Mouse (Mus musculus): ENCODE measurements around the gene Brca1. TPM values are rescaled to one million over a fixed set of nuclear protein-coding genes. Genes with fewer than 3 reads are reported as not detected.
"Not testable (repeated sequence)": the region's sequence is repeated elsewhere in the genome, so short reads cannot be mapped to it uniquely, and the experiment has no call there.

Gene Brca1
- polyA plus RNA-seq, 1 experiment from 2014 or later = 6.6 TPM

DNA sequence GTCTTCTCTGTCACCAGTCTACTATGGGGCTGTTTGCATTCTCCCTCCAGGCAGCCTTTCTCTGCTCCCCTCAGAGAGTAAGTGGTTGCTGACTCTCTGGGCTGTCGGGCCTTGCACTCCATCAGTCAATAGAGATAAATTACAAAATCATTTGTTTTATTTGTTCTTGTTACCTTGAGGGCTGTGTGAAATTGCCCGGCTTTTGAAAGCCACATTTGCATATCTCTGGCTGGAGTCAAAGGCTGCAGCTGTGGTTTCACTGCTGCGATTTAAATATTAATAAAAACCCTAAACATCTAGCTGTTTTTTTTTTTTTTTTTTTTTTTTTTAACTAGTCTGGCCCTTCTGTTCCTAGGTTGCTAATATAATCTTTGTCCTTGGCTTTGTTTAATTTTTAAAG is 68.0 kb downstream of the Brca1 start:
- 48% methylated on average over 3 of the region's 3 CpGs for WGBS
- no peak overlapping the region for H3K27ac ChIP-seq
- H3K4me3 ChIP-seq = no peak overlapping the region
- H3K36me3 ChIP-seq = 0 out of 2 replicates have a peak, but pooled peaks cover under 1% of the 10 kb centered on the region
- H3K4me1 ChIP-seq (replicated peaks) = peaks cover 33% of the 10 kb centered on the region
- no peak for ATAC-seq (replicated peaks; ENCODE audit: insufficient number of reproducible peaks, insufficient read depth, low FRiP score, low read depth)
- H3K9ac ChIP-seq = no peak overlapping the region
- no peaks in the 10 kb centered on the region for H3K27me3 ChIP-seq
- H3K9me3 ChIP-seq (replicated peaks) = no peaks in the 10 kb centered on the region
- no peak overlapping the region for H3K4me2 ChIP-seq

DNA sequence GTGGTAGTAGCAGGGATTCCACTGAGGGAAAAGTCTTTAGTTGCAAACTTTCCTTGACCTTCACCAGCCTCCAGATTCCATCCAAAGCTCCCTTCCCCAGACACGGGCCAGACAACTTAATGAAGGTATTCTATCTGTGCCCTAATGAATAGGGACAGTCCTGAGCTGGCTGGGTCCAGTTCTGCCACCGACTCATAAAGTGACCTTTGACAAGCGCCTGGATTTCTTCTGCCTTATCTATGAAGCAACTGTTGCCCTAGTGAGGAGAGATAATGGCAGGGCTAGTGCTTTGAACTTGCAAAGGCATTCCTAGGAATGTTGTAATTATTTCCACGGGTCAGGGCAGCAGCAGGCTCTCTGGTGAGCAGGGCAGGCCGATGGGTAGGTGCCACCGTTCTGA is 70.8 kb downstream of the Brca1 start:
- peak; percentile 42; the same call in 1 of the 2 replicates for ATAC-seq (replicated peaks; ENCODE audit: insufficient number of reproducible peaks, insufficient read depth, low FRiP score, low read depth)
- H3K4me3 ChIP-seq = no peak overlapping the region
- no peaks in the 10 kb centered on the region for H3K9me3 ChIP-seq (replicated peaks)
- H3K4me1 ChIP-seq (replicated peaks) = peaks cover 29% of the 10 kb centered on the region
- H3K36me3 ChIP-seq = no peaks in the 10 kb centered on the region
- H3K4me2 ChIP-seq = no peak overlapping the region; the same call in 1 of the 2 replicates
- peak overlapping the region; percentile 61 for H3K27ac ChIP-seq
- WGBS = 5% methylated on average over 6 of the region's 6 CpGs
- H3K27me3 ChIP-seq = no peaks in the 10 kb centered on the region
- no peak overlapping the region for H3K9ac ChIP-seq

DNA sequence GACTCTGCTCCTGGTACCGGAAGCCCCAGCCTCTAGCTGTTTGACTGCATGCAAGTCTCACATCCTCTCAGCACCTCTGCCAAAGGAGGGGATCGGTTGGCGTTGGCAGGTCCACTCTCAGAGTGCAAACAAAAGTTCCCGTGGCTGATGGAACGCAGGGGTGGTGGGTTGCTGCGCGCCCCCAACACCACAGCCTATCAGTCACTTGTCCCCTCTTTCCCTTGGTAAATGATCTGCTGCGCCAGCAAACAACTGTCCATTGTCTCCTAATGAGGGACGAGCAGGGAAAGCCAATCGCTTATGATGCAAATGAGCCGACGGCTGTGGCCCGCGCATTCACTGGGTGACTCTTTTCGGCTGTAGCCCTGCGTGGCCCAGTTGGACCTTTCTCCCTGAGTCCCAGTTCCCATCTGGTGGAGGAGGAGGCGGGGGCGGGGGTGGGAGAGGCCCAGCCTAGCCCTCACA is 72.6 kb downstream of the Brca1 start:
- Histone ChIP-seq H3K4me2 (peak overlapping the region; percentile 49), H3K4me1 (replicated peaks) (peaks cover 20% of the 10 kb centered on the region), H3K27ac (no peak overlapping the region), H3K27me3 (no peaks in the 10 kb centered on the region), H3K9me3 (replicated peaks) (no peaks in the 10 kb centered on the region), H3K4me3 (peak overlapping the region; percentile 22), H3K36me3 (no peaks in the 10 kb centered on the region), H3K9ac (no peak overlapping the region)
- no peak for ATAC-seq (replicated peaks; ENCODE audit: insufficient number of reproducible peaks, insufficient read depth, low FRiP score, low read depth)
- WGBS = 16% methylated on average over 18 of the region's 18 CpGs

DNA sequence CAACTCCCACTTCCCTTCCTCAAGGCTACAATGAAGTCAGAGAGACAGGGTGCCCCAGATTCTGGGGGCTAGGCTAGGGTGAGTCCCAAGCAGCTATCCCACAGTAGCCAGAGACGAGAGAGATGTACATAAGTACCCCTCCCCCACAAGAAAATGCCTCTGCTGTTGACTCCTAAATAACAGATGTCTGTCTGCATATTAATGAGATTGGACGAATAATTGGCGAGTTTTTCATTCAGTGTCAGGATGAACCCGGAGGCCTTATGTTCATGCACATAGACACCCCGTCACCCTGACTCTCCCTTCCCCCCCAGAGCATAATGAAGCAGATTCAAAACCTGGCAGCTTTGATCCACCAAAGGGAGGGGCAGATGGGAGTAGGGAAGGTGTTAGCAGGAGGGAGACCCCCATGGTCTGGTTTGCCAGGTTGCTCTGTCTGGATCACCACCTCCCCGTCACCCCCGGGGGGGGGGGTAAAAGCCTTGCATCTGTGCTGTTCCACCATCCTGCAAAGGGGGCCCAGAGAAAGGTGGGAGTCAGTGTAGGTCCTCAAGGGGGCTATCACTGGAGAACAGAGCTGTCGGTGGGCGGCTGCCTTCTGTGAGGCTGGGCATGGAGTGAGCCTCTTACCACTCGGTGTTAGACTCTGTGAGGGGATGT is 74.1 kb downstream of the Brca1 start:
- peaks cover 20% of the 10 kb centered on the region for H3K4me1 ChIP-seq (replicated peaks)
- no peak overlapping the region for H3K27ac ChIP-seq

DNA sequence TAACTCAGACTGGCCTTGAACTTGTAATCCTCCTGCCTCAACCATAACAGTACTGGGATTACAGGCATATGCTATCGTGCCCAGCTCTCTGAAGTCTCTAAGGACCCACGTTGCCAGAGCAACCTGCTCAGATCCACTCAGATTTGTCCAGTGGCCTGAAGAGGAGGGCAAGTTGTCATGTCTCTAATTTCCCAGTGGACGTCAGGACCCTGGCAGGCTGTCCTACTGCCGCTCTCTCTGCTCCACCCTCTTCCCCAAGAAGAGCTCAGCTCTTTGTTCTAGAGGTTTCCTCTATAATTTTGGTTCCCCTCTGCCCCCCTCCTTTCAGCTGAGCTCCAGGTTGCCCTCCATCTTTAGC is 74.6 kb downstream of the Brca1 start:
- WGBS = 66% methylated on average over 4 of the region's 4 CpGs
- Histone ChIP-seq H3K36me3 (no peaks in the 10 kb centered on the region), H3K4me3 (no peak overlapping the region)

More for the DNA sequence above, 74.1 kb downstream of the Brca1 start:
- no peak overlapping the region for H3K9ac ChIP-seq
- H3K36me3 ChIP-seq = no peaks in the 10 kb centered on the region
- WGBS = 65% methylated on average over 10 of the region's 10 CpGs
- ATAC-seq (replicated peaks; ENCODE audit: insufficient number of reproducible peaks, insufficient read depth, low FRiP score, low read depth) = no peak
- no peaks in the 10 kb centered on the region for H3K9me3 ChIP-seq (replicated peaks)
- no peak overlapping the region for H3K4me3 ChIP-seq
- H3K4me2 ChIP-seq = no peak overlapping the region
- no peaks in the 10 kb centered on the region for H3K27me3 ChIP-seq

DNA sequence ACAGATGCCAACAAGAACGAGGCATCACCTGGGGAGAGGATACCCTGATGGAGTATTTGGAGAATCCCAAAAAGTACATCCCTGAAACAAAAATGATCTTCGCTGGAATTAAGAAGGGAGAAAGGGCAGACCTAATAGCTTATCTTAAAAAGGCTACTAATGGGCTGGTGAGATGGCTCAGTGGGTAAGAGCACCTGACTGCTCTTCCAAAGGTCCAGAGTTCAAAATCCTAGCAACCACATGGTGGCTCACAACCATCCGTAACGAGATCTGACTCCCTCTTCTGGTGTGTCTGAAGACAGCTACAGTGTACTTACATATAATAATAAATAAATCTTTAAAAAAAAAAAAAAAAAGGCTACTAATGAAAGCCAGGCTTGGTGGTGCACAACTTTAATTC is 75.4 kb downstream of the Brca1 start:
- WGBS = 86% methylated on average over 4 of the region's 4 CpGs
- not testable (repeated sequence) for H3K27me3 ChIP-seq; H3K9ac ChIP-seq; H3K27ac ChIP-seq; H3K36me3 ChIP-seq; ATAC-seq (replicated peaks; ENCODE audit: insufficient number of reproducible peaks, insufficient read depth, low FRiP score, low read depth); H3K4me2 ChIP-seq; H3K4me3 ChIP-seq; H3K9me3 ChIP-seq (replicated peaks)
- H3K4me1 ChIP-seq (replicated peaks) = peaks cover 17% of the 10 kb centered on the region

More for the DNA sequence above, 74.6 kb downstream of the Brca1 start:
- Histone ChIP-seq H3K4me2 (no peak overlapping the region), H3K27me3 (no peaks in the 10 kb centered on the region), H3K27ac (no peak overlapping the region), H3K9me3 (replicated peaks) (no peaks in the 10 kb centered on the region), H3K4me1 (replicated peaks) (peaks cover 20% of the 10 kb centered on the region), H3K9ac (no peak overlapping the region)
- ATAC-seq (replicated peaks; ENCODE audit: insufficient number of reproducible peaks, insufficient read depth, low FRiP score, low read depth) = no peak

DNA sequence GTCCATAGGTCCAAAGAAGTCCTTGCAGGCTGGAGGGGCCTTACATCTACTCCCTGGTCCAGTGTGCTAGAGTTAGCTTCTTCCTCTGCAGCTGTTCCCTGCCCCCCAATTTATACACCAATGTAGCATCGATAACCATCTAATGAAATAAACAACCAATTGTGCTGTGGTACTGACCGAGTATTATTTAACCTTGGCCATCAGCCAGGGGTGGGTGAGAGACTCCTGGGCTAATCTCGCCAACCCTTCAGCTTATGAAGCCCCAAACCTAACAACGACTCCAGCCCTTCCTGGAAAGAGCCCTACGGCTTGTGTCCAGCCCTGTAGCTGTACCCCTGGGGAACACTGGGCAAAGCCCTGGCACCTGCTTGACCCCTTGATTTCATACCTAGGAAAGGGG is 77.5 kb downstream of the Brca1 start:
- Histone ChIP-seq H3K9me3 (replicated peaks) (no peaks in the 10 kb centered on the region), H3K9ac (no peak overlapping the region), H3K27ac (no peak overlapping the region), H3K4me2 (no peak overlapping the region), H3K27me3 (no peaks in the 10 kb centered on the region), H3K4me3 (no peak overlapping the region), H3K4me1 (replicated peaks) (peaks cover 8% of the 10 kb centered on the region), H3K36me3 (no peaks in the 10 kb centered on the region)
- ATAC-seq (replicated peaks; ENCODE audit: insufficient number of reproducible peaks, insufficient read depth, low FRiP score, low read depth) = no peak
- 62% methylated on average over 5 of the region's 5 CpGs for WGBS

DNA sequence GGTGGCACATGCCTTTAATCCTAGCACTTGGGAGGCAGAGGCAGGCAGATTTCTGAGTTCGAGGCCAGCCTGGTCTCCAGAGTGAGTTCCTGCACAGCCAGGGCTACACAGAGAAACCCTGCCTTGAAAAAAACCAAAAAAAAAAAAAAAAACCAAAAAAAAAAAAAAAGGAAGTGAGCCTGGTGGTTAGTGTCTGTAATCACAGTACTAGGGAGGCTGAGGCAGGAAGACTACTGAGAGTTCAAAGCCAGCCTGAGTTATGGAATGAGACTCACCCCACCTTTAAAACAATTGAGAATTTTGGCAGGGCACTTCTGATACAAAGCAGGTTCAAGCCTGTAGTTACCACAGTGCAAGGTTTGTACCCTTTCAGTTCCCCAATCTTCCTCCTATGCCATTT is 78.1 kb downstream of the Brca1 start:
- H3K36me3 ChIP-seq; H3K4me1 ChIP-seq (replicated peaks); H3K4me2 ChIP-seq; H3K9me3 ChIP-seq (replicated peaks); H3K9ac ChIP-seq; H3K4me3 ChIP-seq; ATAC-seq (replicated peaks; ENCODE audit: insufficient number of reproducible peaks, insufficient read depth, low FRiP score, low read depth); H3K27ac ChIP-seq; H3K27me3 ChIP-seq: not testable (repeated sequence)
- WGBS = 55% methylated on average over 1 of the region's 1 CpGs

DNA sequence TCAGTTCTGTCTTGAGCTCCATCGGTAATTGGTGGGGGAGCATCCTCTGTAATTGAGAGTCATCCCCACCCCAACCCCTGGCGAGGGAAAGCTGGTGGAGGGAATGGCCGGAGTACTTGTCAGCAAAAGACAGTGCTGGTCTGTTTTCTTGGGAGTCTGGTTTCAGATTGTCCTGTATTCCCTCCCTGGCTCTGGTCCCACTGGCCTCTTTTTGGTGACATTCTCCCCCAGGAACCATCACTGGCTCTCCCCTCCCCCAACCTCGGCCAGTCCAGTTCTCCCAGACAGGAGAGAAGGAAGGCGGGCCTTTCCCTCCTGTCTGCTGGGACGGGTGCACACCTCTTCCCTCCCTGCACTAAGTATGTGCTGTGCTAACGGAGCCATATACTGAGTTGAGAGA is 79.4 kb downstream of the Brca1 start:
- Histone ChIP-seq H3K27me3 (no peaks in the 10 kb centered on the region), H3K4me3 (no peak overlapping the region), H3K36me3 (no peaks in the 10 kb centered on the region), H3K27ac (no peak overlapping the region), H3K4me2 (no peak overlapping the region), H3K9me3 (replicated peaks) (no peaks in the 10 kb centered on the region), H3K9ac (no peak overlapping the region), H3K4me1 (replicated peaks) (peaks cover 16% of the 10 kb centered on the region)
- 47% methylated on average over 7 of the region's 7 CpGs for WGBS
- no peak for ATAC-seq (replicated peaks; ENCODE audit: insufficient number of reproducible peaks, insufficient read depth, low FRiP score, low read depth)

DNA sequence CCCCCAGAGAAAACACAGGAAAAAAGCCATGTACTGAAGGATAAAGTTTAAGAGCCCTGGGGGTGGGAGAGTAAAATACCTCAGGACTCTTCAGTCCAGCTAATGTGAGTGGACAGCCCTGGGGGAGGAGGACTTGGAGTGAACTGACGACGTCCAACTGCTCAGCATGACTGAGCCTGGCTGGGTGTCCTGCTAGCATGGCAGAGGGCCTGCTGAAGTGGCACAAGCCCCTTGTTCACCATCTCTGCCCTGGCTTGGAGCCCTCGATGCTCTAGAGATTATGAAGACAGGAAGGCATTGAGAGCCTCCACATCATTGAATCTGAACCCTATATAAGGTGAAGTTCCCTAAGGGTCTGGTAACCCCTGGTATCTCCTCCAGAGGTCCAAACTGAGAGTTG is 79.8 kb downstream of the Brca1 start:
- Histone ChIP-seq H3K4me3 (no peak overlapping the region), H3K27me3 (no peaks in the 10 kb centered on the region), H3K4me2 (no peak overlapping the region), H3K9ac (no peak overlapping the region), H3K36me3 (no peaks in the 10 kb centered on the region), H3K4me1 (replicated peaks) (peaks cover 20% of the 10 kb centered on the region), H3K27ac (no peak overlapping the region), H3K9me3 (replicated peaks) (no peaks in the 10 kb centered on the region)
- WGBS = 44% methylated on average over 3 of the region's 3 CpGs
- ATAC-seq (replicated peaks; ENCODE audit: insufficient number of reproducible peaks, insufficient read depth, low FRiP score, low read depth) = no peak

DNA sequence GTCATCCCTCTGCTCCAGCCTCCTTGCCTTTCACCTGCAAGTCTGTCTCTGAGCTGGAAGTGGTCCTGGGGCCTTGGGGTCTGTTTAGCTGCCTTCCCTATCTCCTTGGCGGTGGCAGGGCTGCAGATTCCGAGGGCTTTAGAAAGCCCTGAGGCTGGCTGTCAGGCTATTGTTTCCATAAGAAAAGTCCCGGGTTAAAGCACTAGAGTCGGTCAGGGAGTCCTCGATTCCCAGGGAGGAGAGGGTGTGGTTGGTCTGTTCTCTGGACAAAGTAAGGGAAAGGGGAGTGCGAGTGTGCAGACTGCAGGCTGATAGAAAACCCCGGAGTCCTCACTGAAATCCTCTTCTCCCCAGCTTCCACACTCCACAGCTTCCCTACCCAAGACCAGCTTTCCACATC is 81.5 kb downstream of the Brca1 start:
- Histone ChIP-seq H3K4me1 (replicated peaks) (peaks cover 28% of the 10 kb centered on the region), H3K27ac (no peak overlapping the region), H3K9me3 (replicated peaks) (no peaks in the 10 kb centered on the region), H3K9ac (no peak overlapping the region), H3K4me2 (no peak overlapping the region), H3K4me3 (no peak overlapping the region), H3K36me3 (no peaks in the 10 kb centered on the region), H3K27me3 (no peaks in the 10 kb centered on the region)
- WGBS = 32% methylated on average over 7 of the region's 7 CpGs
- ATAC-seq (replicated peaks; ENCODE audit: insufficient number of reproducible peaks, insufficient read depth, low FRiP score, low read depth) = no peak

DNA sequence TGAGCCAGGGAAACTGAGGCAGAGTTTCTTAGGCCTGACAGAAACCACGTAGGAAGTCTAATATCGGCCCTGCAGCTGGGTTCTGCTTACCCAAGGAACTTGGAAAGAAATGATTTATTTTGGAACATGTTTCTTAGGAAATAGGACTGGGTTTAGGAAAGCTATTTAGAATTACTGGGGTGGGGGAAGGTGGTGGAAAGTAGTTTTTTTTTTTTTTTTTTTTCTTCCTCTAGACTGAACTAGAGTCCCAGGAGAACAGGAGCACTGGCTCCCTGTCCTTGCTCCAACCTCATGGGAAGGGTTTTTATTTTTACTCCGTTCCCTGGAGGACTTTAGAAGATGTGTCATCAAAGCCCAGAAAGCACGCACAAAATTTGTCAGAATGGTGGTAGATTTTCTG is 82.6 kb downstream of the Brca1 start:
- no peak for ATAC-seq (replicated peaks; ENCODE audit: insufficient number of reproducible peaks, insufficient read depth, low FRiP score, low read depth)
- H3K9ac ChIP-seq = peak overlapping the region; percentile 78
- H3K36me3 ChIP-seq = no peaks in the 10 kb centered on the region
- WGBS = 64% methylated on average over 4 of the region's 4 CpGs
- no peaks in the 10 kb centered on the region for H3K27me3 ChIP-seq
- H3K4me3 ChIP-seq = peak overlapping the region; percentile 84
- H3K9me3 ChIP-seq (replicated peaks) = no peaks in the 10 kb centered on the region
- peaks cover 36% of the 10 kb centered on the region for H3K4me1 ChIP-seq (replicated peaks)
- H3K4me2 ChIP-seq = peak overlapping the region; percentile 88
- no peak overlapping the region for H3K27ac ChIP-seq

Data from heart, embryonic 15.5 days (tissue).